Mouse (Mus musculus): Measurements from ENCODE around the gene Olfr798.

GRCm38 (mm10) chr10:129623251-129623650, 4.5 kb downstream of the Olfr798 start:
- TF ChIP-seq GATA1 (IDR thresholded peaks at IDR 0.05; ENCODE audit: borderline replicate concordance, low read length) (no peak), FLI1 (IDR thresholded peaks at IDR 0.05; ENCODE audit: low read length) (no peak)

Data from megakaryocyte, embryonic 14.5 days (primary cell).